Mouse (Mus musculus) urinary bladder, postnatal 10 days (tissue): Measurements from ENCODE around the gene Olfr796.

Experiments
- DNase-seq: peaks from one replicate; pipeline ENCODE4 v3.0.0; 2022; ENCODE audit warnings: low spot score

The Olfr796 gene

DNA sequence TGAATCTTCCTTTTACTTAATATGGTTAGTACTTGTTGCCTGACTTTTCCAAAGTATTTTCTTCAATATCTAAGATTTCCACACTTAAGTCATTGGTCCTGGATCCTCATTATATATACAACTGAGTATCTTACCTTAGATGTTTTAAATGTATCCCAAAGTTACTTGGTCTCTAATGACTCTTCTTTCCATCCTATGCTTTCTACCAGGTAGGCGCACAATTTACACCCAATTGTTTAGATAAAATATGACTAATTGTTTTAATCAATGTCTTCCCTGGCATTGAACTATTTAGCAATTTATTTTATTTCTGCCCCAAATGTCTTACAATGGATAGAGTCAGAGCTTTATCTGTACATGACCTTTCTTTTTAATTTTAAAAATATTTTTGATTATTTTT, at the start of gene Olfr796:
Gene Olfr796 (minus strand): TSS at position 101 of the 400 bp plus-strand sequence.
- no peak for DNase-seq

DNA sequence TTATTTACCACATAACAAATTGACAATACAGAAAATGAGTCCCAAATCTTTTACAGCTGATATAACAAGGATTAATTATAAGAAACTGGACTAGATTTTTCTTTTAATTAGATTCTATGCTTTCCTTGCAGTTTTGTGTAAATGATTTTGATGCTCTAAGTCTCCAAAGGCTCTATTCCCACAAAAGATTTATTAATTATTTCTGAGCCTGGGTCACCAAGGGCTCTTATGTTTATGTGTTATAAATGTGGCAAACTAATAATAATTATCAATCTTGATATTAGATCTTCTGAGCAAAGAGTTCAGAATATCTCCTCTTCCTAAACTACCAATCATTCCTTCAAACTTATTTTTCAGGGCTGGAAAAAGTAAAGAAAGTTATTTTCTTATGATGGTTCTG, 45.0 kb upstream of the Olfr796 start, which contains the start of gene Olfr800:
Gene Olfr800 (plus strand): TSS at position 301 of the 400 bp plus-strand sequence.
- DNase-seq, result no peak

DNA sequence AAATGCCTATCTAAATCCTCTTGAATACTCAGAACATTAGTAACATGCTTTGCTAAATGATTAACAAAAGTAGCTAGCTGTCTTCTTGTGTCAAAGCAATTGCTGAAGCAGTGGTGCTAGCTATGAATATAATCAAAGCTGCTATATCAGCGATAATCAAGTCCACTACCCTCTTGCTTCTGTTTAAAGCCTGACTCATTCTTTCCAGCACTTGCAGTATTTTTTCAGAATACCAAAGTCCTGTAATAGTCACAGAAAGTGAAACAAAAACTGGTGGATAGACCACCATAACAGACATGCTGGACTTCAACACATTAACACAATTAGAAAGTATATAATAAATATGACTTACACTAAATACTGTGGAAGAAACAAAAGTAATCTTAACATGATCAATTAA, 39.4 kb upstream of the Olfr796 start:
- DNase-seq, result no peak

DNA sequence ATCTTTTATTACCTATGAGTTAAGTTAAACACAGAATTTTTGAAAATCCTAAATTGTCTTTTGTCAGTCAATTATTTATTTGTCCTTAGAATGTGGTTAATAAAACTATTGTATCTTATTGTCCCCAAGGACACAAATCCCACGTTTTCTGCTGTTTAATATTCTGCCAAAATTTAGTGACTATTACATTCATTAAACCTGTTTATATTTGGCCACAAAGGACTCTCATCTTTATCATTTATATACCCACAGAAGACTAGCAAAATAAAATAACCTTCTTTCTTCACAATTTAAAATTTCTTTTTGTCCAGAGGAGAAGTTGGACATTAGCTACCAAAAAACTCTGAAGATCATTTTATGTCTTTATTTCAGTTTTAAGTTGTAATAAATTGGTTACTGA, 24.8 kb upstream of the Olfr796 start, which contains the start of gene Olfr799:
Gene Olfr799 (plus strand): TSS at position 301 of the 400 bp plus-strand sequence.
- no peak for DNase-seq

DNA sequence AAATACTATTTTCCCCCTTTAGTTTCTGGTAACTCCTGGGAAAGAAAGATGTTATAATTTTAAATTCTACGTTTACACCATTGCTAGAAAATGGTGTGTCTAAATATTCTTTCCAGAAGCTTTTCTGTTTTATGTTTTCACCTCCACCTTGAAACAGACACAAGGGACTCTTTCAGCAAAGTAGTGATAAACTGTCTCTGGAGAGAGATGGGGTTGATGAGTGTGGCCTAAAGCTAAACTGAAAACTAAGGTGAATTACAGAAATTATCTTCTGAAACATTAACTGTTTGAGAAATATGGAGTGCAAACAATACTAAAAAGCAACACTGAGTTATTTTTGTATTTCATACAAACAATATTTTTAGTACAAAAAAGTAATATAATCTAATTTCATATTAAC, 15.5 kb upstream of the Olfr796 start, which contains the start of gene Olfr798:
Gene Olfr798 (minus strand): TSS at position 101 of the 400 bp plus-strand sequence.
- no peak for DNase-seq

DNA sequence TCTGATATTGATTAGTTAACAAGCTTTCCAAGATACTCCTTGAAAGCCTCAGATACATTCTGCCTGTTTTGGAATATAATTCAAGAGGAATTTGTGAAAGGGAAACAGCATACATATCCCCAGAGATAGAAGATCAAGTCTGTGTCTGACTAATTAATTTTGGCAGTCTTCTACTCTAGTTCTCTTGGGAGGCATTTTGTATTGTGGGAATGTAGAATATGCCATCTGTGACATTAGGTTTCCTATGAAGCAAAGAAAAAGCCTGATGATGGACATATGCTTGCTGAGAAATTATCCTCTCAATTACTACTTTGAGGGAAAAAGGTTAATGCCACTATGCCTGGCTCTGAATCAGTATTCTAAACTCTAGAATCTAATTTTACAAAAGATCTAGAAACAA, 10.9 kb upstream of the Olfr796 start:
- DNase-seq, result no peak

DNA sequence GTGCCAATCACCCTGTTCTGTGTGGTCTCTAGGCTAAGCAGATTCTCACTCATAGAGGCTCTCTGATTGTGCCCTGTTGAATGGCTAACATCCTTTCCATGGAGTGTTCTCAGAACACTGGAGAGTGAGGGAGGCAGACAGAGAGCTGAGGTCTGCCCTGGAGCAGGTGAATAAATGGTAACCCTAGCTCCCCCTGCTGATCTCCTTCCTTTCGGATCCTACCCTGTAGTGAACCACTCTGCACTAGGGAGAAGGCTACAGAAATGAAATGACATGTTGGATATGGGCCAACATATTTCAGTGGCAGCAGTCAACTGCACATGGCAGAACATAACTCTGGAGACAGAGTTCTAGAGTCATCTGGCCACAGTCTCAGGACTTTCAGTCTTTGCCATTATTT, 9.4 kb upstream of the Olfr796 start:
- no peak for DNase-seq

DNA sequence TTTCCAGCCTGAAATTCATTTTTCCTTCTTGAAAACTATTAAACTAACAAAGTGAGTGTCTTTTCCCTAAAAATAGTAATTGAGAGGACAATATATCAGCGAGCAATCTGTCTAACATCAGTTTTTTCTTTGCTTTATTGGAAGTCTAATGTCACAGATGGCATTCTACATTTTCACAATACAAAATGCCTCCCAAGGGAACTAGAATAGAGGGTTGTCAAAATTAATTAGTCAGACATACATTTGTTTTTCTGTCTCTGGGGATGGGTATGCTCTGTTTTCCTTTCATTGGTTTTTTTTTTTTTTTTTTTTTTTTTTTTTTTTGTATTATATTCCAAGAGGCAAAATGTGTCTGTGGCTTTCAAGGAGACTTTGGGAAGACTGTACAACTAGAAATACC, 35.3 kb downstream of the Olfr796 start:
- no peak for DNase-seq

DNA sequence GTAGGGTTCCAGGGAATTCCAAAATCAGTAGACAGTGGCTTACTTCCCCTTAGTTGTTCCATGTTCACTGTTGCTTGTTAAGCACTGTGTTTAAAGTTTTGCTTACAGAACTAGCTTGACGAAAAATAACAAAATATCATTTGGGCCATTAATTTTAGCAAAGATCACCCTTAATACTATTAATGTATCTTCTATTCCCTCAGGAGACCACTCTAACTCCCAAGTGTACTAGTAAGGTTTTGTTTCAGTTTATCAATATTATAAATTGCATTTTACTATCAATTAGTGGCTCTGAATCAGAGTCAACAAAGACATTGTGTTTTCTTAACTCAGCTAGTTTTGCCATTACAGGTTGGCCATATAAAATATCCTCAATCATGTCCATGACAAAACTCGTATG, 45.0 kb downstream of the Olfr796 start, which contains the start of gene Olfr794:
Gene Olfr794 (plus strand): TSS at position 301 of the 400 bp plus-strand sequence.
- DNase-seq, result no peak
